Mouse (Mus musculus): ENCODE data around the gene Csnk1g1.

DNA sequence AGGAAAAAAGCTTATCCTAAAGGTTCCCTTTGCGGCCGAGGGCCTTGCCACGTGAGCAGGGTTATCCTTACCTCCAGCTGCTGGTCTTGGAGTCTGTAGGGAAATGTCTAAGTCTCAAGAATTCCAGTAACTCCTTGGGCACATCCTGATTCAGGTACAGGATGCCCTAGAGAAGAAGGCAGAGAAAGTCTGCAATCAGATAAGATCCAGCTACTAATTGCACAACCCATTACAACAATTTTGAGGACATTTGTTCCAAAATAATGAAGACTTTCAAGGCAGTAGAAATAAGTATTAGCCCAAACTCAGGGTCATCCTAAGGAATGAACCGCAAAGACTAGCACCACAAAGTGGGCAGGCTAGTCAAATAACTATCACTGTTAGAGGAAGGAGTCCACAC is 159.3 kb downstream of the Csnk1g1 start:
- no peak for TF ChIP-seq CTCF (IDR thresholded peaks at IDR 0.05; ENCODE audit: control insufficient read depth, insufficient read depth, insufficient replicate concordance, low read depth, low read length)
- TF ChIP-seq POLR2A (IDR thresholded peaks at IDR 0.05; ENCODE audit: control insufficient read depth, low read depth, low read length): no peak
